In genomic region chr17:70991706-70992625, GRCm38 (mm10) we compare ENCODE assay signal across 8 mouse cellular contexts. TPM values are rescaled to one million over a fixed set of nuclear protein-coding genes. Genes with fewer than 3 reads are reported as not detected.
DNase-seq lines count a peak whose midpoint lies in the region; ATAC-seq and TF ChIP-seq lines count a peak whose summit lies in the region.

No protein-coding gene starts in this region.

- ATAC-seq in midbrain, embryonic 15.5 days (replicated peaks) = no peak
- no peak for ATAC-seq in midbrain, embryonic 11.5 days (ENCODE audit: low FRiP score)
- no peak for ATAC-seq in hindbrain, postnatal 0 days

- no peaks in the 10 kb centered on the region for H3K9me3 ChIP-seq in midbrain, embryonic 15.5 days
- H3K9me3 ChIP-seq in midbrain, embryonic 11.5 days (ENCODE audit: control insufficient read depth, low read length) = no peaks in the 10 kb centered on the region
- no peaks in the 10 kb centered on the region for H3K9me3 ChIP-seq in hindbrain, postnatal 0 days (ENCODE audit: low read length)

- no peak overlapping the region for H3K4me2 ChIP-seq in midbrain, embryonic 15.5 days
- no peak overlapping the region for H3K4me2 ChIP-seq in midbrain, embryonic 11.5 days
- H3K4me2 ChIP-seq in hindbrain, postnatal 0 days (ENCODE audit: low read depth, low read length) = no peak overlapping the region; the same call in 1 of the 2 replicates

- no peaks in the 10 kb centered on the region for H3K36me3 ChIP-seq in midbrain, embryonic 15.5 days (replicated peaks)
- 0 out of 2 replicates have a peak, but pooled peaks cover 6% of the 10 kb centered on the region for H3K36me3 ChIP-seq in midbrain, embryonic 11.5 days (ENCODE audit: control insufficient read depth, insufficient read depth, low read length)
- H3K36me3 ChIP-seq in hindbrain, postnatal 0 days (ENCODE audit: insufficient read depth, low read length) = peaks cover 5% of the 10 kb centered on the region; the same call in 1 of the 2 replicates

- H3K4me1 ChIP-seq in midbrain, embryonic 15.5 days = peaks cover 30% of the 10 kb centered on the region
- H3K4me1 ChIP-seq in midbrain, embryonic 11.5 days (ENCODE audit: control insufficient read depth, insufficient read depth, low read length) = peaks cover 14% of the 10 kb centered on the region
- peaks cover 17% of the 10 kb centered on the region; the same call in 1 of the 2 replicates for H3K4me1 ChIP-seq in hindbrain, postnatal 0 days (ENCODE audit: insufficient read depth, low read length)

- H3K4me3 ChIP-seq in midbrain, embryonic 15.5 days = no peak overlapping the region
- H3K4me3 ChIP-seq in midbrain, embryonic 11.5 days (ENCODE audit: low read depth, low read length) = no peak overlapping the region
- no peak overlapping the region; the same call in 1 of the 2 replicates for H3K4me3 ChIP-seq in hindbrain, postnatal 0 days (ENCODE audit: low read length)

- no peaks in the 10 kb centered on the region for H3K27me3 ChIP-seq in midbrain, embryonic 15.5 days (replicated peaks)
- H3K27me3 ChIP-seq in midbrain, embryonic 11.5 days (ENCODE audit: control insufficient read depth, insufficient read depth, low read length) = no peaks in the 10 kb centered on the region
- H3K27me3 ChIP-seq in hindbrain, postnatal 0 days (ENCODE audit: insufficient read depth, low read length) = no peaks in the 10 kb centered on the region

- 89% methylated on average over 16 of the region's 16 CpGs for WGBS in midbrain, embryonic 15.5 days
- WGBS in midbrain, embryonic 11.5 days = 87% methylated on average over 16 of the region's 16 CpGs
- 88% methylated on average over 16 of the region's 16 CpGs for WGBS in hindbrain, postnatal 0 days

- peak; percentile 43; the same call in 1 of the 2 replicates for TF ChIP-seq CTCF in hindbrain, postnatal 0 days (IDR thresholded peaks at IDR 0.05; ENCODE audit: low read depth)

- H3K9ac ChIP-seq in midbrain, embryonic 15.5 days = no peak overlapping the region
- no peak overlapping the region for H3K9ac ChIP-seq in midbrain, embryonic 11.5 days (ENCODE audit: low read length)
- no peak overlapping the region for H3K9ac ChIP-seq in hindbrain, postnatal 0 days (replicated peaks; ENCODE audit: low read length)

- intact Hi-C loops in left cerebral cortex, postnatal 36 days (cut with DNase I) = loop anchor here (5.0 kb wide), 1 partner anchor 190 kb away; the partner anchor contains the start of gene Lpin2

- peak overlapping the region; percentile 96; the same call in 1 of the 2 replicates for H3K27ac ChIP-seq in midbrain, embryonic 15.5 days
- no peak overlapping the region for H3K27ac ChIP-seq in midbrain, embryonic 11.5 days (ENCODE audit: low read depth, low read length)
- H3K27ac ChIP-seq in hindbrain, postnatal 0 days = no peak overlapping the region

- DNase-seq in adrenal gland, postnatal 14 days = peak; percentile 50
- no peak for DNase-seq in adrenal gland, adult 18-20 months (ENCODE audit: low spot score in 2 of 2)
- DNase-seq in midbrain, embryonic 11.5 days (ENCODE audit: low spot score, missing footprints) = no peak
- DNase-seq in hindbrain, postnatal 0 days (ENCODE audit: low spot score) = peak; percentile 48
- DNase-seq in lung, postnatal 14 days = peak; percentile 42
- DNase-seq in c-Kit-positive CD71-positive TER-119-positive erythroid progenitor cells, embryonic 14.5 days (ENCODE audit: low spot score) = no peak
- no peak for DNase-seq in left cerebral cortex, postnatal 36 days (ENCODE audit: low spot score in 2 of 2)

RNA-seq across cellular contexts. Expression of gene Myom1, which starts 10.5 kb away (rescaled TPM):
- total RNA-seq in adrenal gland, postnatal 14 days (2021) = 4.3 and 8.1 TPM in 2 replicates
- total RNA-seq in adrenal gland, adult 18-20 months (2021) = 1 to 10 TPM; 2.7 to 5.4 TPM
- 0.87 and 1.3 TPM in 2 replicates for polyA plus RNA-seq in midbrain, embryonic 15.5 days (2015; fragmentation: Nextera tagmentation; extraction: Ambion mirVana)
- polyA plus RNA-seq in midbrain, embryonic 11.5 days (2014; fragmentation: Nextera tagmentation; extraction: Ambion mirVana) = 1.3 and 1.4 TPM in 2 replicates
- 1.7 and 3.7 TPM in 2 replicates for total RNA-seq in hindbrain, postnatal 0 days (2014; rRNA removed)
- polyA plus RNA-seq in hindbrain, postnatal 0 days (2015; fragmentation: Nextera tagmentation; extraction: Ambion mirVana) = 0.82 and 0.90 TPM in 2 replicates
- total RNA-seq in left cerebral cortex, postnatal 36 days (2021) = 1 to 10 TPM; 2.3 to 3.7 TPM

RNA-seq across cellular contexts. Expression of gene Myl12a, which starts 10.7 kb away (rescaled TPM):
- total RNA-seq in adrenal gland, postnatal 14 days (2021) = 311 and 324 TPM in 2 replicates
- 100 to 1,000 TPM; 277 to 311 TPM for total RNA-seq in adrenal gland, adult 18-20 months (2021)
- polyA plus RNA-seq in midbrain, embryonic 15.5 days (2015; fragmentation: Nextera tagmentation; extraction: Ambion mirVana) = 93.2 and 107 TPM in 2 replicates
- polyA plus RNA-seq in midbrain, embryonic 11.5 days (2014; fragmentation: Nextera tagmentation; extraction: Ambion mirVana) = 375 and 403 TPM in 2 replicates
- 30.9 and 36.5 TPM in 2 replicates for total RNA-seq in hindbrain, postnatal 0 days (2014; rRNA removed)
- polyA plus RNA-seq in hindbrain, postnatal 0 days (2015; fragmentation: Nextera tagmentation; extraction: Ambion mirVana) = 101 and 107 TPM in 2 replicates
- 10 to 100 TPM; 39.9 to 44.1 TPM for total RNA-seq in left cerebral cortex, postnatal 36 days (2021)

Comparison
In these comparisons a context has a peak if more than half of its experiments do, and no peak if none do; other contexts are left out.
1. DNase-seq: peak in adrenal gland, postnatal 14 days (single experiment), hindbrain, postnatal 0 days (single experiment) and lung, postnatal 14 days (single experiment); none in adrenal gland, adult 18-20 months (0 of 2), midbrain, embryonic 11.5 days (single experiment), c-Kit-positive CD71-positive TER-119-positive erythroid progenitor cells, embryonic 14.5 days (single experiment) and left cerebral cortex, postnatal 36 days (0 of 2).